Mouse (Mus musculus): ENCODE measurements around the gene Ifi213. TPM values are rescaled to one million over a fixed set of nuclear protein-coding genes. Genes with fewer than 3 reads are reported as not detected.
"Not testable (repeated sequence)": the region's sequence is repeated elsewhere in the genome, so short reads cannot be mapped to it uniquely, and the experiment has no call there.

Ifi213 gene
- polyA plus RNA-seq (2014; fragmentation: Nextera tagmentation; extraction: Ambion mirVana): not detected in 2 replicates

DNA sequence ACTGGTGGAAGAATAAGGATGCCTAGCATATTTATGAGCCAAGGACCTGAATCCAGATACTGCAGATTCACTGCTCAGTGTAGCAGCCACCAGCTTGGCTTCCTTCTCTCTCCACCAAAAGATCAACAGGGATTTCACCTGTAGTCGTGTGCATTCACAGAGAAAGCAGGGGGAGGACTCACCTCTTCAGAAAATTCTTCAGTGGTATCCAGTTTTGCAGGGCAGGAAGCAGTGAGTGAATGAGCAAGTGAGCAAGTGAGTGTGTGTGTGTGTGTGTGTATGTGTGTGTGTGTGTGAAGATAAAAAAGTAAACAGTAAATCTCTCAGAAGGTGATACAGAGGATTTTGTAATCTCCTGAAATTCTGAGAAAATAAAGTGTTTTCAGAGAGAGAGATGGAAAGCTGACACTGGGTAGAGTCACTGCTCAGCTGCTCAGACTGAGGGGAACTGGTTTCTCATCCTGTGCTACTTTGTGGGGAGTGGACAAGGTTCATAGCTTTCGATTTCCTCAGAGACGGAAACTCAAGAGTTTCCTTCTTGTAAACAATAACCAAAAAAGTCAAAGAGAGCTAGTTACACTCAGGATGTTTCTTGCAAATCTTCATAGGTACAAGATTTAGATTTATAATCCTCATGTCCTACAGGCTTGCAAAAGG lies at the start of gene Ifi213:
Gene Ifi213, minus strand, starts transcription at position 437 of the 657 bp plus-strand sequence.
- H3K4me2 ChIP-seq (ENCODE audit: low read depth, low read length, severe bottlenecking); H3K27me3 ChIP-seq (ENCODE audit: control insufficient read depth, insufficient read depth, low read length); H3K4me3 ChIP-seq (ENCODE audit: low read depth, low read length); H3K36me3 ChIP-seq (ENCODE audit: control insufficient read depth, insufficient read depth, low read length); H3K9me3 ChIP-seq (ENCODE audit: control insufficient read depth, low read length); H3K27ac ChIP-seq (ENCODE audit: low read depth, low read length); H3K4me1 ChIP-seq (replicated peaks; ENCODE audit: control insufficient read depth, insufficient read depth, low read length); H3K9ac ChIP-seq (ENCODE audit: low read length); ATAC-seq (replicated peaks; ENCODE audit: low FRiP score); DNase-seq (ENCODE audit: low spot score): not testable (repeated sequence)
- 71% methylated on average over 3 of the region's 3 CpGs for WGBS

DNA sequence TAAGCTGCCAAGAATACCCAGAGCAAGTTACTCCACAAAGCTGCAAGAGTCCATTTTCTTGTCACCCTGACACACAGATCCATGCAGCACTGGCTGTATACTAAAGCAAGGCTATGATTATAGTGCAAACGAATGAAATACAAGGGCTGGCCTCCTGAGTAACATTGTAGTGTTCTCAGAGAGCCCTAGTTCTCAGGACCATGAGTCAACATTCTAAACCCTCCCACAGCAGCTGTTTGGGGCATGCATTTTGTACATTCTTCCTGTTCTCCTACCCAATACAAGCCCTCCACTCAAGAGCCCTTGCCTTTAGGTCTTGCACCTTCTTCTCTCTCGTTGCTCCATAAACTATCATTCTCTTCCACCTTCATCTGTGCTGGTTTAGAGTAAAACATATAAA lies 46.3 kb upstream of the Ifi213 start:
- Histone ChIP-seq H3K4me3 (ENCODE audit: low read depth, low read length) (no peak overlapping the region), H3K27me3 (ENCODE audit: control insufficient read depth, insufficient read depth, low read length) (no peaks in the 10 kb centered on the region), H3K36me3 (ENCODE audit: control insufficient read depth, insufficient read depth, low read length) (no peaks in the 10 kb centered on the region), H3K4me1 (replicated peaks; ENCODE audit: control insufficient read depth, insufficient read depth, low read length) (no peaks in the 10 kb centered on the region), H3K9me3 (ENCODE audit: control insufficient read depth, low read length) (no peaks in the 10 kb centered on the region), H3K4me2 (ENCODE audit: low read depth, low read length, severe bottlenecking) (no peak overlapping the region), H3K27ac (ENCODE audit: low read depth, low read length) (no peak overlapping the region), H3K9ac (ENCODE audit: low read length) (no peak overlapping the region)
- DNase-seq (ENCODE audit: low spot score) (no peak), ATAC-seq (replicated peaks; ENCODE audit: low FRiP score) (no peak)
- 76% methylated on average over 2 of the region's 2 CpGs for WGBS

DNA sequence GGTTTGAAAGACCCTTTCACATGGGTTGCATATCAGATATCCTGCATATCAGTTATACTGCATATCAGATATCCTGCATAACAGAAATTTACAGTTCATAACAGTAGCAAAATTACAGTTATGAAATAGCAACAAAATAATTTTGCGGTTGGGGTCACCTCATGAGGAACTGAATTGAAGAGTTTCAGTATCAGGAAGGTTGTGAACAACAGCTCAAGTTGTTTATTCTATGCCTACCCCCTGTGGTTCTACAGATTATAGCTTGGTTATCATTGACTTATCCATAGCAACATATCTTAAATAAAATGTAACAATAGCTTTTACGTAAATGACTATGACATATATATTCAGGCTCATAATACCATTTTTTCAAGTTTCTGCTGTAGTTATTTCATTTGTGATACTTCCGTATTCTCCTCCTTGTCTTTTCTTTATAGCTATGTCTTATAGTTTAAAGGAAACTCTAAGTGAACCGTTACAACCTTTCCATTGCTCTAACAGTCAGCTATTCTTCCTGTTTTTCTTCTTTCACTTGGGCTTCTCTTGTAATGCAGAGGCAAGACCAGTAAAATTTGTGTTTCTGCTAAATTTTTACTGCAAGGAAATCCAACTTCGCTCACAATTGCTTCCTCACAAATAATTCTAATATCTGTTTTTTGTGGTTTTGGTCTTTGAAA lies 35.0 kb upstream of the Ifi213 start:
- Histone ChIP-seq H3K4me1 (replicated peaks; ENCODE audit: control insufficient read depth, insufficient read depth, low read length) (no peaks in the 10 kb centered on the region), H3K4me3 (ENCODE audit: low read depth, low read length) (no peak overlapping the region), H3K9ac (ENCODE audit: low read length) (no peak overlapping the region), H3K27ac (ENCODE audit: low read depth, low read length) (no peak overlapping the region), H3K4me2 (ENCODE audit: low read depth, low read length, severe bottlenecking) (no peak overlapping the region), H3K36me3 (ENCODE audit: control insufficient read depth, insufficient read depth, low read length) (no peaks in the 10 kb centered on the region), H3K9me3 (ENCODE audit: control insufficient read depth, low read length) (no peaks in the 10 kb centered on the region), H3K27me3 (ENCODE audit: control insufficient read depth, insufficient read depth, low read length) (no peaks in the 10 kb centered on the region)
- 91% methylated on average over 5 of the region's 5 CpGs for WGBS
- DNase-seq (ENCODE audit: low spot score) (no peak), ATAC-seq (replicated peaks; ENCODE audit: low FRiP score) (no peak)

DNA sequence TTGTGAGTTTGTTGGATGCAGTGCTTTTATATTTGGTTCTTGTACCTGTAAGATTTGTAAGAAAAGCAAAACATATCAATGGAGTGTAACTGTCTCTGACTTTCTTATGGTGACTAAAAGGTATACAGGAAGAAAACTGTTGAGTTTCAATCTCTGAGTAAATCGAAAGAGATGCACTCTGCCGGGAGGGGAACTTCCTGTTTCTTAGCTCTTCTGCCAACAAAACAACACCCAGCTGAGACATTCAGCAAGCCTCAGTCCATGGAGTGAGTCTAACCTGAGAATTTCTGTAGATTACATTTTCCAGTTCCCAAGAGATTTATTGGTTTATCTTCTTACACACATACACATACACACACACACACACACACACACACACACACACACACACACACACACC lies 31.5 kb upstream of the Ifi213 start, which contains the start of gene Ifi209:
Gene Ifi209, plus strand, starts transcription at position 296 of the 400 bp plus-strand sequence.
- 87% methylated on average over 2 of the region's 2 CpGs for WGBS
- DNase-seq (ENCODE audit: low spot score); H3K27me3 ChIP-seq (ENCODE audit: control insufficient read depth, insufficient read depth, low read length); H3K27ac ChIP-seq (ENCODE audit: low read depth, low read length); H3K36me3 ChIP-seq (ENCODE audit: control insufficient read depth, insufficient read depth, low read length); H3K9ac ChIP-seq (ENCODE audit: low read length); H3K4me1 ChIP-seq (replicated peaks; ENCODE audit: control insufficient read depth, insufficient read depth, low read length); ATAC-seq (replicated peaks; ENCODE audit: low FRiP score); H3K9me3 ChIP-seq (ENCODE audit: control insufficient read depth, low read length); H3K4me2 ChIP-seq (ENCODE audit: low read depth, low read length, severe bottlenecking); H3K4me3 ChIP-seq (ENCODE audit: low read depth, low read length): not testable (repeated sequence)

DNA sequence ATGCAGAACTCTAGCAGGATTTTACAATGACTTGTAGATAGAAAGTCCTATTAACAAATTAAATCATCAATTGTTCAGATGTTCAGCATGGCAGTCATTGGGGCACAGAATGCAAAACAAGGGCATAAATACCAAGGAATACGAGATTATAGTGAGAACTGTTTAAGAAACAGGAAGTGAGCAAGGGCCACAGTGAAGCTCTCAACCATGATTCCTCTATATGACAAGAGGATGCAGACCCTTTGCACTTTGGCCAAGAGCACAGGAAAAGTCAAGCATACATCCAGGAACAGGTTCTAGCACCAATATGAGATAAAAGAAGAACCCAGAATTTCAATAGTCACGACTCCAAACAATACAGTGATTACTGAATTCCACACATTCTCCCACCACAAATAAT lies 27.6 kb upstream of the Ifi213 start:
- no peaks in the 10 kb centered on the region for H3K9me3 ChIP-seq (ENCODE audit: control insufficient read depth, low read length)
- H3K9ac ChIP-seq (ENCODE audit: low read length): no peak overlapping the region
- 88% methylated on average over 2 of the region's 2 CpGs for WGBS
- H3K27ac ChIP-seq (ENCODE audit: low read depth, low read length): no peak overlapping the region
- H3K4me2 ChIP-seq (ENCODE audit: low read depth, low read length, severe bottlenecking): no peak overlapping the region
- DNase-seq (ENCODE audit: low spot score) (no peak), ATAC-seq (replicated peaks; ENCODE audit: low FRiP score) (no peak)
- H3K27me3 ChIP-seq (ENCODE audit: control insufficient read depth, insufficient read depth, low read length): no peaks in the 10 kb centered on the region
- H3K4me1 ChIP-seq (replicated peaks; ENCODE audit: control insufficient read depth, insufficient read depth, low read length): no peaks in the 10 kb centered on the region
- no peaks in the 10 kb centered on the region for H3K36me3 ChIP-seq (ENCODE audit: control insufficient read depth, insufficient read depth, low read length)
- H3K4me3 ChIP-seq (ENCODE audit: low read depth, low read length): no peak overlapping the region

DNA sequence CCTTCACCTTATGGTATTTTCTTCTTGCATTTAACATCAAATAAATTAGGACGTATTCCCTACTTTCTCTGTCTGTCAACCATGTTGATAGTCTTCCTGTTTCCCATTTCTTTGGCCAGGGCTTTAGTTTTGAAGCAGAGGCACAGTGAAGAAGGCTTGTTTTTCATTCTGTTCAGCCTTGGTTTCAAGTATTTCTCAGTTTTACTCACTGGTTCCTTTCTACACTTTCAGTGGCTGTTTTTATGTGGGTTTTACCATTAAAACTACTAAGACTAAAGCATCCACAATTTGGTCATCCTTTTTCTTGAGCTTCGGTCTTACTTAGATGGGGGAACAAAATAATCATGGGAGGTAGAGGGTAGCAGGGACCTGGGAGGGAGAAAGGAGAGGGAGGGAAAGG lies 25.0 kb upstream of the Ifi213 start:
- ATAC-seq (replicated peaks; ENCODE audit: low FRiP score) (no peak), DNase-seq (ENCODE audit: low spot score) (no peak)
- H3K4me3 ChIP-seq (ENCODE audit: low read depth, low read length): no peak overlapping the region

DNA sequence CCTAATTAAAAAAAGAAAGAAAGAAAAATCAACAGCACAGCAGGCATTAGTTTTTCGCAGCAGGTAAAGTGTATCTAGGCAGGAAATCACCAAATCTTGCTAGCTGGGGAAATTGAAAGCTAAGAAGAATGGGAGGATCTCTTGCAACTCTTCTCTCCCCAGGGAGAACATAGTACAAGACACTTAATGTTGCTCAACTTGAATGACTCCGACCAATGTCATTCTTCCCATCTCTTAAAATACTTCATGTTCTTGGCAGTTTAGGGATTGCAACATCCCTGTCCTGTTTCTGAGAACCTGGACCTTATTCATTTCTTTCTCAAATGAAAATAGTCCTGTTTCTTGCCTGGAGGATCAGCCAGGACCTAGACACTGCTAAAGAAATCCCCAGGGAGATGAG lies 23.1 kb upstream of the Ifi213 start:
- not testable (repeated sequence) for H3K4me3 ChIP-seq (ENCODE audit: low read depth, low read length); DNase-seq (ENCODE audit: low spot score); H3K27me3 ChIP-seq (ENCODE audit: control insufficient read depth, insufficient read depth, low read length); ATAC-seq (replicated peaks; ENCODE audit: low FRiP score); H3K4me2 ChIP-seq (ENCODE audit: low read depth, low read length, severe bottlenecking); H3K4me1 ChIP-seq (replicated peaks; ENCODE audit: control insufficient read depth, insufficient read depth, low read length); H3K27ac ChIP-seq (ENCODE audit: low read depth, low read length); H3K36me3 ChIP-seq (ENCODE audit: control insufficient read depth, insufficient read depth, low read length); H3K9me3 ChIP-seq (ENCODE audit: control insufficient read depth, low read length); H3K9ac ChIP-seq (ENCODE audit: low read length)
- WGBS: 76% methylated on average over 2 of the region's 2 CpGs

More for the DNA sequence above, 25.0 kb upstream of the Ifi213 start:
- H3K36me3 ChIP-seq (ENCODE audit: control insufficient read depth, insufficient read depth, low read length): no peaks in the 10 kb centered on the region
- 92% methylated on average over 2 of the region's 2 CpGs for WGBS
- H3K9me3 ChIP-seq (ENCODE audit: control insufficient read depth, low read length): no peaks in the 10 kb centered on the region
- no peak overlapping the region for H3K9ac ChIP-seq (ENCODE audit: low read length)
- H3K27me3 ChIP-seq (ENCODE audit: control insufficient read depth, insufficient read depth, low read length): no peaks in the 10 kb centered on the region
- H3K4me1 ChIP-seq (replicated peaks; ENCODE audit: control insufficient read depth, insufficient read depth, low read length): no peaks in the 10 kb centered on the region
- no peak overlapping the region for H3K27ac ChIP-seq (ENCODE audit: low read depth, low read length)
- no peak overlapping the region for H3K4me2 ChIP-seq (ENCODE audit: low read depth, low read length, severe bottlenecking)

DNA sequence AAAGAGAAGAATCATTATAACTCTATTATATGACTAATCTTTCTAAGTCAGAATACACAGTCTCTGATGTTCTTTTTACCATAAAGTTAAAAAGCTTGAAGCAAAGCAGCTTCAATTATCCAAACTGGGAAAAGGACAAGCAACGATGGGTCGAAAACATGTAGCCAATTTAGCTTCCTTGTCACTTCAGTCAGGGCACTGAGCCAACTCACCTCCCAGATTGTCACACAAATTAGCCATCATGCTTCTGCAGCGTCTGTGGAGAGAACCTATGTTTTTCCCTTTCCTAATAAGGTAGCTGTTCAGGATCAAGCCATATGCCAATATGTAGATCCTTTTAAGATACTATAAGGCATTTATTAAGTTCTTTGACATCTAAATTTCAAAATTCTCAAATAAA lies 11.2 kb upstream of the Ifi213 start:
- H3K9me3 ChIP-seq (ENCODE audit: control insufficient read depth, low read length); H3K9ac ChIP-seq (ENCODE audit: low read length); H3K4me3 ChIP-seq (ENCODE audit: low read depth, low read length); H3K4me2 ChIP-seq (ENCODE audit: low read depth, low read length, severe bottlenecking); ATAC-seq (replicated peaks; ENCODE audit: low FRiP score); H3K4me1 ChIP-seq (replicated peaks; ENCODE audit: control insufficient read depth, insufficient read depth, low read length); H3K27ac ChIP-seq (ENCODE audit: low read depth, low read length); H3K27me3 ChIP-seq (ENCODE audit: control insufficient read depth, insufficient read depth, low read length); DNase-seq (ENCODE audit: low spot score); H3K36me3 ChIP-seq (ENCODE audit: control insufficient read depth, insufficient read depth, low read length): not testable (repeated sequence)
- 74% methylated on average over 3 of the region's 3 CpGs for WGBS

DNA sequence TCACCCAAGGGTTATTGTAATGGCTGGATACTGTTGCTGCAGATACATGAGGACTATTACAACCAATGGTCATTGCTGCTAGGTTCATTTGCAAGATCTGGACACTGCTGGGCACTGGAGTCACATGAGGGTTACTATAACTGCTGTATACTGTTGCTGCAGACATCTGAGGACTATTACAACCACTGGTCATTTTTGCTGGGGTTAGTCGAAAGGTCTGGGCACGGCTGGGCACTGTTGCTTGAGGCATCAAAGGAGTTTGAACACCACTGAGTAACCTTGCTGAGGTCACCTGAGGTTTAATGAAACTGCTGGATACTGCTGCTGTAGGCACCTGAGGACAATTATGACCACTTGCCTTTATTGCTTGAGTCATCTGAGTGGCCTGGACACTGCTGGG lies 9.4 kb downstream of the Ifi213 start:
- WGBS: 86% methylated on average over 2 of the region's 2 CpGs
- H3K27me3 ChIP-seq (ENCODE audit: control insufficient read depth, insufficient read depth, low read length); H3K9me3 ChIP-seq (ENCODE audit: control insufficient read depth, low read length); ATAC-seq (replicated peaks; ENCODE audit: low FRiP score); DNase-seq (ENCODE audit: low spot score); H3K4me2 ChIP-seq (ENCODE audit: low read depth, low read length, severe bottlenecking); H3K36me3 ChIP-seq (ENCODE audit: control insufficient read depth, insufficient read depth, low read length); H3K9ac ChIP-seq (ENCODE audit: low read length); H3K27ac ChIP-seq (ENCODE audit: low read depth, low read length); H3K4me1 ChIP-seq (replicated peaks; ENCODE audit: control insufficient read depth, insufficient read depth, low read length); H3K4me3 ChIP-seq (ENCODE audit: low read depth, low read length): not testable (repeated sequence)
